Mouse (Mus musculus): ENCODE data around the gene Tm9sf2.
"Not testable (repeated sequence)": the region's sequence is repeated elsewhere in the genome, so short reads cannot be mapped to it uniquely, and the experiment has no call there.

Tm9sf2 gene

GRCm38 (mm10) chr14:122101890-122102289, 4.9 kb upstream of the Tm9sf2 start:
- DNase-seq, result not testable (repeated sequence)

GRCm38 (mm10) chr14:122104881-122105280, 2.0 kb upstream of the Tm9sf2 start:
- peak; percentile 96 for DNase-seq

GRCm38 (mm10) chr14:122105391-122106285, 1.2 kb upstream of the Tm9sf2 start:
- DNase-seq, result no peak

- no peak for DNase-seq
These were observed 810 bp downstream of the Tm9sf2 start for GRCm38 (mm10) chr14:122107481-122108214.

DNA sequence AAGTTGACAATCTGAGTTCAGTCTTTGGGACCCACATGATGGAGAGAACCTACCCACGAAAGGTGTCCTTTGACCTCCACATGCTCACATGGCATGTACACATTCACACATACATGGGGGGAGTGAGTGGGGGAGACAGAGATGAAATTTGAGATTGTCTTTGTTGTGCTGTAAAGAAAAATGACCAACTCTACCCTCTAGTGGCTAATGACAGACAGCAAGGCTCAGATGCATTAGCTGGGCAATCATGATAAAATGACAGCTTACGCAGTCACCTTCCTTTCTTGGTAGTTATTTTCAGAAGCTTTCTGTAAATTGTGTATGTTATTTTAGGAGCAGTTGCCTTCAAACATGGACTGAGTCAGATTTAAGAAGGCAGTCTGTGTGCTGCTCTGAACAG, 4.8 kb downstream of the Tm9sf2 start:
- DNase-seq, result no peak

DNA sequence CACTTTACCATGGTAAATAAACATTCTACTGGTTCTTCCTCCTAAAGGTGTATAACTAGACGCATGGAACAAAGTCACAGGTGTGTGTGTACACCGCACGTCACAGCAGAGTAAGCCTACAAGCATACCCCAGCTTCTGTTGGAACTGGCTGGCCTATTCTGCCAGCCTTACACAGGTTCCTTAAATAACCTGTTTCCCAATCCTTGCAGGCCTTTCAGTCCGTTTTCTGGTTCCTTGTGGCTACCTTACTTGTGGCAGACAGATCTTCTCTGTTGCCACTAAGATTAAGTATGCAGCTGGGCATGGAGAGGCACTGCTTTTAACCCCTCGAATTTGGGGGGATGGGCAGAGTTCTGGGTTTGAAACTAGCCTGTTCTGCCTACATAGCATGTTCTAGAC, 5.5 kb downstream of the Tm9sf2 start:
- no peak for DNase-seq

DNA sequence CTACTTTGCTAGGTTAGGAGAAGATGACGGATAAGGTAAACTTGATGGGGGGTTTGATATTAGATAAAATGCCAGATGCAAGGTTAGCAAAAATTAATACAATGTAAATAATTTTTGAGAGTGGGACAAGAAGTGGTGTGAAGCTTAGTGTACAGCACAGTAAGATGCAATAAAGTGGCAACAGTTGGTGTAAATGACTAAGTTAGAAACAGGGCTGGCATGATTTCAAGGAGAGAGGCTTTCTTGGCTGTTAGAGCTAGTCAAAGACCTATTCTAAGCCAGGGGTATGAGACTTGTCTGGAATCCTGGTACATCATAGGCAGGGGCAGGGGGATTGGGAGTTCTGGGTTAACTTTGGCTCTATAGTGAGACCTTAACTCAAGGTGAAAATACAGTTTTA, 9.4 kb downstream of the Tm9sf2 start:
- DNase-seq, result no peak

DNA sequence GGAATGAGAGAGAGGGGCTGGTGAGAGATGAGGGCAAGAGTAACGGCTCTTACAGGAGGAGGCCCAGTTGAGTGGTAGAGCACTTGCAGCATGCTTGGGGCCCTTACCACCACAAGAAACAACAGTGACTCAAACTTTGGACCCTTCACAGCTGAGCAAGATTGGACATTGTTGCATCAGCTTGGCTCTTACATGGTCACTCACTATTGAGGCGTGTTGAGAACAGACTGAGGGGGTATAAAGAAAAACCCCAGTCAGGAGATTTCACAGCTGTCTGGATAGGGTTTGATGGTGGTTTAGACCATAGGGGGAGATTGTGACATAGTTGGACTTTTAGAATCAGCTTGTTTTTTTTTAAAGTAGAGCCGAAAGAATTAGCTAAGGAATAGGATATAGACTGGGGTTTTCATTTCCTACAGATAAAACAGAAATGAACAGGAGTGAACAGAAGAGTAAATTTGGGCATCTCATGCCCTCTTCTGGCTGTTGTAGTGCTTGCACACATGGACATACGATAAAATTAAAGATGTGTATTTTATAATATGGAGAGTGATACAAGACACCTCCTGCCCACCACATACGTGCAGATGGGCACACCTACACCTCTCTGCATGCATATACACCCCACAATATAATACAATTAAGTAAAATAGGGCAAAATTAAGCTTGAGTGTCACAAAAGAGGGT, 23.4 kb downstream of the Tm9sf2 start:
- no peak for DNase-seq

- DNase-seq, result no peak
These were observed 24.8 kb downstream of the Tm9sf2 start for GRCm38 (mm10) chr14:122131644-122132043.

DNA sequence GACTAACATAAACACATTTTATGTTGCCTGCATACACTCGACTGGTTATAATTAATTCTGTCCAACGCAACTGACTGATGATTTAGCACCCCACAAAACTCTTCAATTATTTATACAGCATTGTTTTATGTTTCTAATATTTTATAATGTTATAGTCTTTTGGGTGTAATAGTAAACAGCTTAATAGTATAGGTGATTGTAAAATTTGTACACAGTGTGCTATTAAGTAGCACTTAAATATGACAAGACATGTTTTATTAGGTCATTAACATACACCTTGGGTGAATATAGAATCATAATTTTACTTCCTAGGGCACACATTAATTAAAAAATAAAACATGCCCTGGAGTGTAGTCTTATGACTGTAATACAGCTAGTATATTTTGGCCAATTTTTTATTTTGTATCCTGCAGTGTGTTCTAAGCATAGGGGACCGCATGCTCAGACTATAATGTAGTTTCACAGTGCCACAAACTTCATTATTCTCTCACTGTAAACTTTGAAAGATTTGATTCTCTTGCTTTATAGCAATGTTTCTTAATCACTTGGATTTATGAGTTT, 29.6 kb downstream of the Tm9sf2 start:
- DNase-seq, result no peak

GRCm38 (mm10) chr14:122137234-122137633, 30.4 kb downstream of the Tm9sf2 start:
- no peak for DNase-seq

GRCm38 (mm10) chr14:122140126-122140525, 33.3 kb downstream of the Tm9sf2 start:
- no peak for DNase-seq

GRCm38 (mm10) chr14:122143585-122144269, 36.9 kb downstream of the Tm9sf2 start:
- no peak for DNase-seq

- DNase-seq, result no peak
These were observed 38.5 kb downstream of the Tm9sf2 start for GRCm38 (mm10) chr14:122145374-122145773.

- no peak for DNase-seq
These were observed 43.8 kb downstream of the Tm9sf2 start for GRCm38 (mm10) chr14:122150616-122151015.

- DNase-seq, result no peak
These were observed 50.9 kb downstream of the Tm9sf2 start for GRCm38 (mm10) chr14:122157738-122158137.

GRCm38 (mm10) chr14:122160916-122161315, 54.1 kb downstream of the Tm9sf2 start:
- no peak for DNase-seq

- DNase-seq, result no peak
These were observed 62.1 kb downstream of the Tm9sf2 start for GRCm38 (mm10) chr14:122168912-122169311.

DNA sequence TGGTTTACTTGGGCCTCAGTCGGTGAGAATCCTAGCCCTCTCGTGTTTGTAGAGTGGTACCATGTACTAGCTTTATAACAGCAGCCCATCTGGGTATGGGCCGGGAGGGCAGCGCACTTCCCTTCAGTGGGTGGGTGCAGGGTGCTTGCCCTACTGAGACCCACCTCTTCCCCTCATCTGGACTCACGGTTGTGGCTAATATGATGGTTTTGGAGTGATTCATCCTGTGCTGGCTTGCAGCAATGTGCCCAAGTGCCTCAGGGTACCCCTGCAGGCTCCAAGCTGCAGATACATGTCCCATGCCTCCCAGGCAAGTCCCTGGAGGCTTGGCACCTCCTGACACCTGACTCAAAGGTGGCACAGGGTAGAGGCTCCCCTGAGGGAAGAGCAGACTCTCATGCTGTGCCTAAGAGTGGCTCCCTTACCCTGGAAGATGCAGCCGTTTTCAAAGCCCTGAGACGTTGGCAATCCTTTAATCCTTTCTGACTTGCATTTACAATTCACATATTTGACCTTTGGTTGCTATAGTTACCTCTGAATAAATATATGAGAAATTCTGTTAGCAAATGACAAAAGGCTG, 63.5 kb downstream of the Tm9sf2 start:
- DNase-seq, result no peak

- no peak for DNase-seq
These were observed 64.2 kb downstream of the Tm9sf2 start for GRCm38 (mm10) chr14:122171031-122171430.

DNA sequence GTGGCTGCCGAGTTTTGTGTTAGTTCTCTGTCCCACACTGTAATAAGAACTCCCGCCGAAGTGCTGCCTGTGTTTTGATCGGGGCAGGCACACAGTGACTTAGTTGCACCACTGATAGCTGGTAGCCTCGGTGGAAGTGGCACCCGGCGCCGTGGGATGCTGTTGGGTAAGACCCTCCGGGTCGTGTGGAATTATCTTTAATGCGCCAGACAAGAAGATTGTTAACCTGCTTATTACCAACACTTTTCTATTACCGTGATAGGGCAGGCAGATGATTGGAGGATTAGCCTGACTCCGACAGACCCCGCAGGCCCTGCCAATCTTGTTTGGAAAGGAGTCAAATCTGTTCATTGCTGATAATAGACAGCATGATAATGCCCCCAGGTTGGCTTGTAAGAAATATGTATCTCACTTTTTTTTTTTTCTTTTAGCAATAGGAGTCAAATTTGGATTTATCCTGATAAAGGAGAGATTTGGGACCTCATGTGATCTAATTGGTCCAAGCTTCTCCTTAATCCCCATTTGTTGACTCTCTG, 69.5 kb downstream of the Tm9sf2 start:
- no peak for DNase-seq

GRCm38 (mm10) chr14:122179262-122179661, 72.4 kb downstream of the Tm9sf2 start:
- DNase-seq, result no peak

All from cerebellum, adult 11-12 months (tissue).